Mouse (Mus musculus) thymus, postnatal 4 days (tissue): ENCODE results near the gene Gabrb3.
"Not testable (repeated sequence)": the region's sequence is repeated elsewhere in the genome, so short reads cannot be mapped to it uniquely, and the experiment has no call there.

Source experiments
- DNase-seq: peaks from one replicate; pipeline ENCODE4 v3.0.0; 2021

Gabrb3 gene

DNA sequence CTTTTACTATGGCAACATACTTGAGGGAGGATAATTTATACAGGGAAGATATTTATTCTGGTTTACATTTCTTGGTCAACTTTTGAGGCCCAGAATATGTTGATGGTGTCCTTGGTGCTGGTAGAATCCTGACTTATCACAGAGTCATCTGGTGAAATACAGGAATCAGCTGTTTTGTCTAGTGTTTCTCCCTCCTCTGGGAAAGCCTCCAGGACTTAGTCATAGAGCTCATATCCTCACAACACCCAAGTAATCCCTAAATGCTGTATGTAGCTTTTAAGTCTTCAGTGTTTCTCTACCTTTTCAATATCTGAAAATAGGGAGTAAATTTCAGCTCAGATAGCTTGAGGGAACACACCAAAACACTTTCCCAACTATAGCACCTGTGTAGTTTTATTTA is 292.2 kb downstream of the Gabrb3 start:
- DNase-seq = no peak

GRCm38 (mm10) chr7:57746836-57747235 is 327.3 kb downstream of the Gabrb3 start:
- DNase-seq = no peak

- DNase-seq = no peak
These were observed 341.0 kb downstream of the Gabrb3 start for GRCm38 (mm10) chr7:57760466-57760865.

DNA sequence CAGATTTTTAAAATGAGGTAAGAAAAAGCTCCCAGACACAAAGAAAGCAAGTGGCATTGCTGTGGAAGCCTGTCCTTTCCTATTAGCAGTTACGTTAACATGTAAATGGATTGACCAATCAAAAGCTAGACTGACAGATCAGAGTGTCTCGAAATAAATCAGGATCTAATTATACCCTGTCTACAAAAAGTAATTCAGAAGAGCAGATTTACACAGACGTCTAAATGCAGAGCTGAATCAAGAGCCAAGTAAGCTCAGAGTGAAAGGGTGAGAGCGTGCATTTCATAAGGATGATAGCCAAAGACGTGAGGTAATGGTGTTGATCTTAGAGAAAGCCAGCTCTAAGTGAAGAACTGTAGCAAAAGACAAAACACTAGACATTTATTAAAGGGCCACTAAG is 359.3 kb downstream of the Gabrb3 start:
- no peak for DNase-seq

DNA sequence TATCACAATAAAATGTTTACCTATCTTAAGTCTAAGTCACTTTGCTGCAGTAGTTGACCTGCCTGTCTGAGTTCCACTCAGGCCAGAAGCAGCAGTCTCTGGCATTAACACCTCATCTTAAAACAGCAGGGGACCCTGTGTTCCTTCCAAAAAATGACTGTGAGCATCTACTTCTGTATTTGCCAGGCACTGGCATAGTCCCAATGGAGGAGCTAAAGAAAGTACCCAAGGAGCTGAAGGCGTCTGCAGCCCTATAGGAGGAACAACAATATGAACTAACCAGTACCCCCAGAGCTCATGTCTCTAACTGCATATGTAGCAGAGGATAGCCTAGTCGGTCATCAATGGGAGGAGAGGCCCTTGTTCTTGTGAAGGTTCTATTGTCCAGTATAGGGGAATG is 366.6 kb downstream of the Gabrb3 start:
- DNase-seq = not testable (repeated sequence)

DNA sequence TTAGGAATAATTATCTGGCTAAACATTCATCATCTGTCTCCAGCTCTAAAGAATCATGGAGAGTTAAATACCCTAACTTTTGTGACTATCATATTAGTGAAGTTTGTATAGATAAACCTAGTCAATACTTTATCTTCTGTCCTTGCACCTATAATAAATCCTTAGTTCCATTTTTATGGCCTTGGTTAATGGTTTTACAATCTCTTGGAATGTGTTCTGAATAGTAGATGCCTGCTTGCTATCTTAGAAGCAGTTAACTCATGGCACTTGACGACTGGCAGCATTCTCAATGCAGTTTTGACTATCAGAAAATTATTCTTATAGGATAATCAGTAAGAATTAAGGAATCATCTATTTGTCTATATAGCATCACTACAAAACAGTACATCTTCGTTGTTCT is 368.0 kb downstream of the Gabrb3 start:
- no peak for DNase-seq

DNA sequence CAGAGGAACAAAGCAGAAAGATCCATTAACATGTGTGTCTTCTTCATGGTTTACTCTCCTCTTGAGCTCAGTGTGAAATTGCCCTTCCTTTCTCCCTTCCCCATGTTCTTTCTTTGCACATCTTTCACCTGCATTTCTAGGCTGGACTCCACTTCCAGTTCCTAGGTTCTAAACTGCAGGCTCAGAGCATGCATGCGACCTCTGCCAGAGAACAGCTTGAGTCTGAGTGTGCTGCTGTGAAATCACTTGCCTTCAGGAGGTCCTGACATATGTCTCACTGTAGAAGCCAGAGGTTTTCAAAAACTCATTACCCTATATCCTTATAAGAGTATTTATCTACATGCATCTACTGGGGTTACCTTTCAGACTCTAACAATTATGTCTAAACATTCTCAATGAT is 383.8 kb downstream of the Gabrb3 start:
- DNase-seq = no peak

DNA sequence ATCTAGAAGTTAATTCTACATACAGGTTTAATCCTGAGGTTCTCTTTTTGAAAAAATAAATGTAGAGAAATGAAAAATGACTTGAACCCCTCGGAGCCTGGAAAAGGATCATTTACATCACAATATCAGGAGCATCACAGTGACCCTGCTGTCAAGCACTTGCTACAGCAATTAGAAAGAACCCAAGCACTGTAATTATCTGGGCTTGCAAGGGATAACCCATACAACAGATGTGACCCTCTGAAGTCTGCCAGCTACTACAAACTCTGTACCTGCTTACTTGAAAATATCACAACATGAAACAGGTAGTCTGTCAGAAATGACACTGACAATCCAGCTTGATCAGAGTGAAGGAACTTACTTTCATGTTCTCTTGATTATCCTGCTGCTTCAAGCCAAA is 394.2 kb downstream of the Gabrb3 start:
- no peak for DNase-seq

DNA sequence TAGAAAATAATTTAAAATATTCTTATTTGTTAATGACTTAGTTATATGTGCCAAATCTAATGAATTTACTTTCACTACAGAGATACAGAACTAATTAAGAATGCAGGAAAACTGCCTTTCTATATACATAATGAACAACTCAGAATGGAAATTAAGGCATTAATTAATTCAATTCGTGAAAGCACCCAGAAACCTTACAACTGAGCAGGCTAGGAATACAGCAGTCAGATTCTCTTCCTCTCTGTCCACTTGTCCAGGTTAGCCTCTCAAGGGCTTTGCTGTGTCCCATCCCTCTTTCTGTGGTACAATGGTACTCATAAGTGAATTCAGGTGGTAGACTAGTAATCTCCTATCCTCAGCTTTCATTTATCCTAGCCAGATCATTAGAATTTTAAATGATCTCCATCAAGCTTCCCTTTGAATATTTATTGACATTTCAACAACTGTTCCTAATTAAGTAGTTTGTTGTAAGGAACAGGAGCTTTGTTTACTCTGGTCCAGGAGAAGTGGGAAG is 422.9 kb downstream of the Gabrb3 start:
- DNase-seq = no peak

GRCm38 (mm10) chr7:57867951-57868350 is 448.5 kb downstream of the Gabrb3 start:
- no peak for DNase-seq
